Mouse (Mus musculus): ENCODE measurements around the gene Slc2a5. TPM values are rescaled to one million over a fixed set of nuclear protein-coding genes. Genes with fewer than 3 reads are reported as not detected.

Gene Slc2a5
- polyA plus RNA-seq, 1 experiment: 2.2 TPM

GRCm38 (mm10) chr4:150168406-150168805 lies 49.3 kb downstream of the Slc2a5 start:
- H3K27ac ChIP-seq (ENCODE audit: insufficient read depth, low read length): no peak overlapping the region
- no peak for DNase-seq
- H3K27me3 ChIP-seq (ENCODE audit: control insufficient read depth, insufficient read depth, low read length): no peaks in the 10 kb centered on the region
- TF ChIP-seq CTCF (IDR thresholded peaks at IDR 0.05; ENCODE audit: borderline replicate concordance, insufficient read depth, low read depth, low read length) (no peak), POLR2A (IDR thresholded peaks at IDR 0.05; ENCODE audit: borderline replicate concordance, insufficient read depth, low read length) (no peak)
- no peaks in the 10 kb centered on the region for H3K4me1 ChIP-seq (ENCODE audit: control insufficient read depth, insufficient read depth, low read length)
- H3K4me3 ChIP-seq (replicated peaks; ENCODE audit: insufficient read depth, low read depth, low read length): no peak overlapping the region
- 36% methylated on average over 10 of the region's 10 CpGs for WGBS

- H3K27ac ChIP-seq (ENCODE audit: insufficient read depth, low read length): no peak overlapping the region
- no peak overlapping the region for H3K4me3 ChIP-seq (replicated peaks; ENCODE audit: insufficient read depth, low read depth, low read length)
- TF ChIP-seq POLR2A (IDR thresholded peaks at IDR 0.05; ENCODE audit: borderline replicate concordance, insufficient read depth, low read length): no peak
- no peak for TF ChIP-seq CTCF (IDR thresholded peaks at IDR 0.05; ENCODE audit: borderline replicate concordance, insufficient read depth, low read depth, low read length)
- no peaks in the 10 kb centered on the region for H3K4me1 ChIP-seq (ENCODE audit: control insufficient read depth, insufficient read depth, low read length)
- no peaks in the 10 kb centered on the region for H3K27me3 ChIP-seq (ENCODE audit: control insufficient read depth, insufficient read depth, low read length)
- no peak for DNase-seq
- 81% methylated on average over 8 of the region's 8 CpGs for WGBS
Observed at GRCm38 (mm10) chr4:150172107-150172506, 53.0 kb downstream of the Slc2a5 start.

DNA sequence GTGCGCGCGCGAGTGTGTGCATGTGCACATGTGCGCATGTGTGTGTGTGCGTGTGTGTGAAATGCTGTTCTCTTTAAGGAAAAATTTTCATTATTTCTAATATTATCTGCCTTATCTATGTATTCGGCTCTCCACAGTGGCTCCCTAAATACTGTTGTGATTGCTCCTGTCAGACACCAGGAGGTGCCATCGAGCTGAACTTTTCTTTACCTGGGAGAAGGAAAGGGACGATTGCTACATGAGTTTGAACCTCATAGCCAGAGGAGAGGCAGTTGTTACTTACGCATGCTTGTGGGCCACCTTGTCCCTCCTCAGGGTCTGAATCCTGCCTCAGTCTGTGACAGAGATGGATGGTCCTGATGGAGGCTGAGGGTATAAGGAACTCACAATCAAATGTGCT lies 54.2 kb downstream of the Slc2a5 start:
- Histone ChIP-seq H3K4me3 (replicated peaks; ENCODE audit: insufficient read depth, low read depth, low read length) (no peak overlapping the region), H3K27me3 (ENCODE audit: control insufficient read depth, insufficient read depth, low read length) (no peaks in the 10 kb centered on the region), H3K4me1 (ENCODE audit: control insufficient read depth, insufficient read depth, low read length) (no peaks in the 10 kb centered on the region), H3K27ac (ENCODE audit: insufficient read depth, low read length) (no peak overlapping the region)
- DNase-seq: peak; percentile 30 to 40
- 59% methylated on average over 10 of the region's 10 CpGs for WGBS
- TF ChIP-seq POLR2A (IDR thresholded peaks at IDR 0.05; ENCODE audit: borderline replicate concordance, insufficient read depth, low read length) (no peak), CTCF (IDR thresholded peaks at IDR 0.05; ENCODE audit: borderline replicate concordance, insufficient read depth, low read depth, low read length) (peak; percentile 57)

GRCm38 (mm10) chr4:150174027-150174426 lies 54.9 kb downstream of the Slc2a5 start:
- H3K27me3 ChIP-seq (ENCODE audit: control insufficient read depth, insufficient read depth, low read length): no peaks in the 10 kb centered on the region
- H3K27ac ChIP-seq (ENCODE audit: insufficient read depth, low read length): no peak overlapping the region
- H3K4me3 ChIP-seq (replicated peaks; ENCODE audit: insufficient read depth, low read depth, low read length): no peak overlapping the region
- no peak for DNase-seq
- WGBS: 94% methylated on average over 14 of the region's 14 CpGs
- no peaks in the 10 kb centered on the region for H3K4me1 ChIP-seq (ENCODE audit: control insufficient read depth, insufficient read depth, low read length)
- no peak for TF ChIP-seq POLR2A (IDR thresholded peaks at IDR 0.05; ENCODE audit: borderline replicate concordance, insufficient read depth, low read length)
- TF ChIP-seq CTCF (IDR thresholded peaks at IDR 0.05; ENCODE audit: borderline replicate concordance, insufficient read depth, low read depth, low read length): peak; percentile 14; the same call in 1 of the 2 replicates

DNA sequence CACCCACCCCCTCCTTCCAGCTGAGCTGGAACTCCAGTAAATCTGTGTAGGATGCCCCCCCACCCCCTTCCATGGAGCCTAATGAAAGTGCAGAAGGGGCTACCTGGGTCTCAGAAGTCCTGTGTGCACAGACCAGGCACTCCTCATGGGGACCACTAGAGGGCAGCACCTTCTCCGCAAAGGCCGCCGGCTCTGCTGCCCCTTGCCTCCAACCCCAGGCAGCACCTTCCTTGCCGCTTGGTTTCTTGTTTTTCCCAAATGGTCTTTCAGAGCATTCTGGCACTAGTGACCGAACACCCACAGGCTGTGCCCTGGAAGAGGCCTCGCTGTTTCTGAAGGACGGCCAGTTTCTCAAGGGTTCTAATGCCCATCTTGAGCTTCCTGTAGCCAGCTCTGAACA lies 57.5 kb downstream of the Slc2a5 start:
- Histone ChIP-seq H3K4me3 (replicated peaks; ENCODE audit: insufficient read depth, low read depth, low read length) (no peak overlapping the region), H3K27ac (ENCODE audit: insufficient read depth, low read length) (no peak overlapping the region), H3K27me3 (ENCODE audit: control insufficient read depth, insufficient read depth, low read length) (no peaks in the 10 kb centered on the region), H3K4me1 (ENCODE audit: control insufficient read depth, insufficient read depth, low read length) (no peaks in the 10 kb centered on the region)
- peak; percentile 35 to 45 for DNase-seq
- peak; percentile 81 for TF ChIP-seq CTCF (IDR thresholded peaks at IDR 0.05; ENCODE audit: borderline replicate concordance, insufficient read depth, low read depth, low read length)
- no peak for TF ChIP-seq POLR2A (IDR thresholded peaks at IDR 0.05; ENCODE audit: borderline replicate concordance, insufficient read depth, low read length)
- WGBS: 2% methylated on average over 7 of the region's 7 CpGs

DNA sequence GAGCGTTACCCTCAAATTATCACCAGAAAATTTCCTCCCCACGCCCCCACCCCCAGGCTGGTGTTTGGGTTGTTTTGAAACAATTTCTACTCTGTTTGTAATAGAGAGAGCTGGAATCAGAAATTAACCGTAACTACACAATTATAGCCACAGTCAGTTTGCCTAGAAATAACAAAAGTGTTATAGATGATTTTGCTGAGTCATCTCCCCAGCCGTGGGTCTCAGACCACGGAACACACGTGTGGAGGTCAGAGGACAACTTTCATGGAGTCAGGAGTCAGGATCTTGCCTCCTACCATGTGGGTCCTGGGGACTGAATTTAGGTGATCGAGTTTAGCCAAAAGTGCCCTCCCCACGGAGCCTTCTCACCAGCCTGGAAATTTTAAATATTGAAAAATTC lies 58.0 kb downstream of the Slc2a5 start:
- DNase-seq: no peak
- Histone ChIP-seq H3K27me3 (ENCODE audit: control insufficient read depth, insufficient read depth, low read length) (no peaks in the 10 kb centered on the region), H3K4me3 (replicated peaks; ENCODE audit: insufficient read depth, low read depth, low read length) (no peak overlapping the region), H3K27ac (ENCODE audit: insufficient read depth, low read length) (no peak overlapping the region), H3K4me1 (ENCODE audit: control insufficient read depth, insufficient read depth, low read length) (no peaks in the 10 kb centered on the region)
- TF ChIP-seq POLR2A (IDR thresholded peaks at IDR 0.05; ENCODE audit: borderline replicate concordance, insufficient read depth, low read length) (no peak), CTCF (IDR thresholded peaks at IDR 0.05; ENCODE audit: borderline replicate concordance, insufficient read depth, low read depth, low read length) (no peak)
- WGBS: 74% methylated on average over 8 of the region's 8 CpGs

DNA sequence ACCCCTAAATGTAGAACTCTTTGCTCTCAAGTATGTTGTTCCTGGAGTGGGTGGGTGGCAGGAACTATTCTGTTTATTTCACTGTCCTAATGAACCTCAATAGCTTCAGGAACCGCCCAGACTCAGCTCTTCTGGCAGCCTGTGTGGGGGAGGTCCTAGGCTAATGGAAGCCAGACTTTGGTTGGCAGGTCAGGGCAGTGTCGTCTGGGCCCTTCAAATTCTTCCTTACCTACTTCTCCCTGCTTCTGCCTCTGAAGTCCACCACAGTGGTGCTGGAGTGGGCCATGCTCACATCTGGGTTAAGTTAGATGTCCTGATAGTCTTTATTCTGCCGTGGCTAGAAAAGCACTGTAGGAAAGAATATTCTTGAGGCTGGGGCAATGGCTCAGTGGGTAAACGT lies 59.0 kb downstream of the Slc2a5 start:
- 82% methylated on average over 4 of the region's 4 CpGs for WGBS
- no peak for DNase-seq
- no peaks in the 10 kb centered on the region for H3K27me3 ChIP-seq (ENCODE audit: control insufficient read depth, insufficient read depth, low read length)
- no peak overlapping the region for H3K4me3 ChIP-seq (replicated peaks; ENCODE audit: insufficient read depth, low read depth, low read length)
- H3K4me1 ChIP-seq (ENCODE audit: control insufficient read depth, insufficient read depth, low read length): no peaks in the 10 kb centered on the region
- TF ChIP-seq POLR2A (IDR thresholded peaks at IDR 0.05; ENCODE audit: borderline replicate concordance, insufficient read depth, low read length): no peak
- no peak for TF ChIP-seq CTCF (IDR thresholded peaks at IDR 0.05; ENCODE audit: borderline replicate concordance, insufficient read depth, low read depth, low read length)
- H3K27ac ChIP-seq (ENCODE audit: insufficient read depth, low read length): no peak overlapping the region

GRCm38 (mm10) chr4:150181304-150181703 lies 62.2 kb downstream of the Slc2a5 start:
- DNase-seq: no peak
- TF ChIP-seq POLR2A (IDR thresholded peaks at IDR 0.05; ENCODE audit: borderline replicate concordance, insufficient read depth, low read length): no peak
- no peak for TF ChIP-seq CTCF (IDR thresholded peaks at IDR 0.05; ENCODE audit: borderline replicate concordance, insufficient read depth, low read depth, low read length)
- Histone ChIP-seq H3K4me1 (ENCODE audit: control insufficient read depth, insufficient read depth, low read length) (no peaks in the 10 kb centered on the region), H3K27ac (ENCODE audit: insufficient read depth, low read length) (no peak overlapping the region), H3K4me3 (replicated peaks; ENCODE audit: insufficient read depth, low read depth, low read length) (no peak overlapping the region), H3K27me3 (ENCODE audit: control insufficient read depth, insufficient read depth, low read length) (no peaks in the 10 kb centered on the region)
- WGBS: 92% methylated on average over 7 of the region's 7 CpGs
